Mouse (Mus musculus) kidney, adult 2 months (tissue): Measurements from ENCODE around the gene Tatdn3. TPM values are rescaled to one million over a fixed set of nuclear protein-coding genes. Genes with fewer than 3 reads are reported as not detected.

ENCODE experiments used
- DNase-seq: peaks from one replicate; pipeline ENCODE4 v3.0.0; 2021
- H3K27ac ChIP-seq: fragments of 200-500 bp; 2 replicates; pipeline ENCODE4 v1.5.1; 2012; ENCODE audit warnings: low read depth, low read length, control low read depth, inconsistent platforms; ENCODE audit not compliant: insufficient read depth
- H3K27me3 ChIP-seq: fragments of 200-500 bp; replicated peaks from 2 replicates; pipeline ENCODE4 v1.6.1; 2012; ENCODE audit warnings: mild to moderate bottlenecking, moderate library complexity, low read length, inconsistent platforms; ENCODE audit not compliant: control insufficient read depth, insufficient read depth
- H3K36me3 ChIP-seq: fragments of 200-500 bp; 2 replicates; pipeline ENCODE4 v1.6.1; 2012; ENCODE audit warnings: mild to moderate bottlenecking, moderate library complexity, low read length, inconsistent platforms; ENCODE audit not compliant: control insufficient read depth, insufficient read depth
- H3K4me1 ChIP-seq: fragments of 200-500 bp; 2 replicates; pipeline ENCODE4 v1.6.1; 2011; ENCODE audit warnings: low read length; ENCODE audit not compliant: control insufficient read depth, insufficient read depth
- H3K4me3 ChIP-seq: fragments of 200-500 bp; 2 replicates; pipeline ENCODE4 v1.5.1; 2011; ENCODE audit warnings: mild to moderate bottlenecking, low read depth, low read length, control low read depth; ENCODE audit not compliant: insufficient read depth
- CTCF ChIP-seq: fragments of 200-500 bp; conservative IDR thresholded peaks from 2 replicates; pipeline ENCODE4 v1.5.1; 2011; ENCODE audit warnings: low read depth, mild to moderate bottlenecking, control low read depth, low read length, moderate library complexity, mixed read lengths; ENCODE audit not compliant: insufficient read depth, insufficient read length
- POLR2A ChIP-seq: fragments of 200-500 bp; IDR thresholded peaks from one replicate; pipeline ENCODE4 v1.6.1; 2011; ENCODE audit warnings: low read depth, low read length, control low read depth
- WGBS: fragments of 180-500 bp; shearing (Covaris S2); methylation state at CpG from one replicate; pipeline ENCODE4 v1.1.7; 2018; 5-methylcytosine and 5-hydroxymethylcytosine counted together
- polyA plus RNA-seq: library from polyadenylated mRNA; depleted of rRNA; stranded (reverse); fragments of >200 nt; gene quantifications from 2 replicates; pipeline ENCODE4 v1.2.3, GENCODE M21; 2012

The Tatdn3 gene
- polyA plus RNA-seq, 1 experiment, result 10.4 TPM

DNA sequence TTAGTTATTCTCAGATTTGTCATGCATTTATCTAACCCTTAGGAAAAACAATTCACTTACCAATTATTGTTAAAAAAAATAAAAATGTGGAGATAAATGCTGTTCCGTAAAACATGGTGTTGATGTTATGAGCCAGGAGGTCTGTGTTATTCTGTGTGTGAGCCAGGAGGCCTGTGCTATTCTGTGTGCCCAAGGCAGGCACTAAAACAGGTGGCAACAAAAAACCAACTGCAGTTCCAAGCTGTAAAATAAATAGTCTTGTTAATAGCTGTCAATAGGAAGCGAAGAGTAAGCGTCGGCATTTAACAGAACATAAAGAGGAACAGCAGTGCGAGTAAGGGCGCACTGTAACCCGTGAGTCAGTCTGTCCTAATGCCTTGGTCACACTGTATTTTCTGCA, 41.7 kb downstream of the Tatdn3 start:
- no peak overlapping the region for H3K4me3 ChIP-seq
- no peak for TF ChIP-seq POLR2A
- TF ChIP-seq CTCF, result no peak
- H3K27me3 ChIP-seq, result no peaks in the 10 kb centered on the region
- H3K36me3 ChIP-seq, result no peaks in the 10 kb centered on the region; the same call in 1 of the 2 replicates
- DNase-seq, result peak; percentile 13
- H3K4me1 ChIP-seq, result no peaks in the 10 kb centered on the region; the same call in 1 of the 2 replicates
- WGBS, result 82% methylated on average over 7 of the region's 7 CpGs
- H3K27ac ChIP-seq, result no peak overlapping the region

DNA sequence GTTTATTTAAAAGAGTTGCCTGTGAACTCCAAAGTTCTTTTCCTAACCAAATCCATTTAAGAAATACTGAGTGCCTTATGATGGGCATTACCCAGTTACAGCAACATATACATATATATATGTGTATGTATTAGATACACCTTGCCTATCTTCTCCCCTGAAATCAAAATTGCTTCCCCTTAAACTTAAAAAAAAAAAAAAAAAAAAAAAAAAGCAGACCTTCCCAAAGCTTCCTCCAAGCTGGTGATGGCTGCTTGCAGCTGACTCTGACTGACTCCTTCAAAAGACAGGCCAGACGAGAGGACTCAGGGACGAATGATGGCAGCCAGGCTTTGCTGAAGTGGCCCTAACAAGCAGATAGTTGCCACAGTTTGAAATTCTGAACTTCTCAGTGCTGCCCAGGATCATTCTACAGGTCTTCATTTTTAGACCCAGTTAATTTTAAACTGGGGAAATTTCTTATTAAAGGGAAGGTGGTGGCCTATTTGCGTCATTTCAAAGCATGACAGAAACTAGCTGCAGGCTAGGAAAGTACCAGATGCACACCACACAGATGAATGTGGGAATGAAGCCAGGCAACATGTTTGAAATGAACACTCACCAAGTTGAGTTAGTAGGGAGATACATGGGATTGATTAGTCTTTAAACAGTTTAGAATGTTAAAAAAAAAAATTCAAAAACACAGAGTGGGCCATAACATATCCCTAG, 42.4 kb downstream of the Tatdn3 start:
- Histone ChIP-seq H3K27me3 (no peaks in the 10 kb centered on the region), H3K27ac (no peak overlapping the region), H3K4me1 (no peaks in the 10 kb centered on the region; the same call in 1 of the 2 replicates), H3K4me3 (no peak overlapping the region), H3K36me3 (no peaks in the 10 kb centered on the region; the same call in 1 of the 2 replicates)
- 80% methylated on average over 3 of the region's 3 CpGs for WGBS
- TF ChIP-seq POLR2A, result no peak
- no peak for TF ChIP-seq CTCF
- DNase-seq, result peak; percentile 61

GRCm38 (mm10) chr1:191019803-191020202, 42.9 kb downstream of the Tatdn3 start:
- Histone ChIP-seq H3K27ac (no peak overlapping the region), H3K27me3 (no peaks in the 10 kb centered on the region), H3K4me3 (no peak overlapping the region), H3K4me1 (no peaks in the 10 kb centered on the region), H3K36me3 (no peaks in the 10 kb centered on the region; the same call in 1 of the 2 replicates)
- DNase-seq, result no peak
- 93% methylated on average over 5 of the region's 5 CpGs for WGBS
- TF ChIP-seq CTCF, result no peak
- no peak for TF ChIP-seq POLR2A

DNA sequence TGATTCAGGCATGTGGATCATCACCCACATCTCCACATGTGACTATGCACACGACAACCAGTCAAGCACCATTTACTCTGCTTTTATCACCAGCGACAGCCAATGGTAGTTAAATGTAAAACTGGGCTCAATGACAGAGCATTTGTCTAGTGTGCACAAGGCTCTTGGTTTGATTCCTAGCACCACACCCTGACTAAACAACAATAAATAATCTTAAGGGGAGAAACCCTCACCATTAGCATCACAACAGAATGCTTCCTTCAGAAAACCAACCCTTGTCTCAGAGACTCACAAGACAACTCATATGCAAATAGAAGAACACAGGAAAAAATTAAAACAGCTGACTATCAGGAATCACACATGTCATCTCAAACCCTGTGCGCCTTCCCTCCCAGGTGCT, 48.5 kb downstream of the Tatdn3 start:
- WGBS, result 92% methylated on average over 3 of the region's 3 CpGs
- H3K4me3 ChIP-seq, result no peak overlapping the region
- no peak for DNase-seq
- H3K27ac ChIP-seq, result no peak overlapping the region
- TF ChIP-seq POLR2A (no peak), CTCF (no peak)
- no peaks in the 10 kb centered on the region for H3K4me1 ChIP-seq
- H3K36me3 ChIP-seq, result 0 out of 2 replicates have a peak, but pooled peaks cover 1% of the 10 kb centered on the region
- H3K27me3 ChIP-seq, result no peaks in the 10 kb centered on the region

- no peak overlapping the region for H3K4me3 ChIP-seq
- 97% methylated on average over 5 of the region's 5 CpGs for WGBS
- peak; percentile 6 for DNase-seq
- H3K27ac ChIP-seq, result no peak overlapping the region
- peaks cover 6% of the 10 kb centered on the region for H3K36me3 ChIP-seq
- peak; percentile 40 for TF ChIP-seq CTCF
- TF ChIP-seq POLR2A, result no peak
- H3K27me3 ChIP-seq, result no peaks in the 10 kb centered on the region
- no peaks in the 10 kb centered on the region for H3K4me1 ChIP-seq
Observed at GRCm38 (mm10) chr1:191008707-191009106, 54.0 kb downstream of the Tatdn3 start.

GRCm38 (mm10) chr1:191002201-191002600, 60.5 kb downstream of the Tatdn3 start:
- Histone ChIP-seq H3K4me1 (no peaks in the 10 kb centered on the region), H3K36me3 (no peaks in the 10 kb centered on the region), H3K4me3 (no peak overlapping the region), H3K27ac (no peak overlapping the region), H3K27me3 (no peaks in the 10 kb centered on the region)
- 58% methylated on average over 6 of the region's 6 CpGs for whole genome bisulfite sequencing
- peak; percentile 14 for DNase-seq
- TF ChIP-seq CTCF, result peak; percentile 47
- TF ChIP-seq POLR2A, result no peak

- Histone ChIP-seq H3K4me3 (no peak overlapping the region), H3K27me3 (no peaks in the 10 kb centered on the region), H3K4me1 (no peaks in the 10 kb centered on the region), H3K36me3 (no peaks in the 10 kb centered on the region), H3K27ac (no peak overlapping the region)
- WGBS, result 73% methylated on average over 3 of the region's 3 CpGs
- no peak for DNase-seq
- TF ChIP-seq CTCF, result no peak
Observed at GRCm38 (mm10) chr1:191000686-191001085, 62.0 kb downstream of the Tatdn3 start.
